Mouse (Mus musculus): ENCODE data around the gene Serinc3.

DNA sequence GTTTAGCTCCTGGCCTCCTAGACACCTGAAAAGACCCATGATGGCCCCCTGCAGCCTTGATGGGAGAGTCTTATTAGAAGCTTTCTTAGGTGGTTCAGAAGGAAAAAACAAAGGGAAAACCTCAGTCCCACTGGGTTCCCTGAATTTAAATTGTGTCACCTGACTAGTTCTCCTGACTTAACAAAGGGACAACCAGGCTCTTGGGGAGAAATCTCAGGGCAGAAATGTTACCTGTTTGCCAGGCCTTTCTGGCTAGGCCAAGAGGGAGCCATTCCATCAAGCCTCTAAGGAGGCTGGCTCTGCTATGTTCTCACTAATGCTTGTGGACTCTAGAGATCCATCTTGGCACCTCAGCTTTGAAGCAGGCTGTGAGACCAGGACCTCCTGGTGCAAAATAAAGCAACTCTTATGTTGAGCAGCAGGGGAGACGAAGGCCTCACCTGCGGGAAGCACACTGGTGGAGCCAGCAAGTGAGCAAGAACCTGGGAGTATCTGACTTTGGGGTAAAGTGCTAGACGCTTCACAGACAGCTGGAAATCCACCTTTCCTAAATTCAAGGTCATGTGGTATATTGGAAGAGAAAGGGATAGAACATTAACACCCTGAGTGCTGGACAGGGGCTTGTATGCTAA lies 27.6 kb downstream of the Serinc3 start:
- TF ChIP-seq GATA1 (IDR thresholded peaks at IDR 0.05; ENCODE audit: borderline replicate concordance, low read length) (no peak), FLI1 (IDR thresholded peaks at IDR 0.05; ENCODE audit: low read length) (no peak)

Measured in megakaryocyte, embryonic 14.5 days (primary cell).